8 mouse cellular contexts compared by ENCODE assay signal in genomic region chr5:110839038-110839677, GRCm38 (mm10). TPM values are rescaled to one million over a fixed set of nuclear protein-coding genes. Genes with fewer than 3 reads are reported as not detected.
DNase-seq lines count a peak whose midpoint lies in the region; ATAC-seq lines count a peak whose summit lies in the region.

No protein-coding gene starts in this region.

- peak overlapping the region; percentile 73 for H3K4me3 ChIP-seq in kidney, embryonic 16.5 days (ENCODE audit: low read length)
- H3K4me3 ChIP-seq in brown adipose tissue, adult 24 weeks (ENCODE audit: insufficient read depth, low read depth, low read length) = peak overlapping the region; percentile 73
- H3K4me3 ChIP-seq in hindbrain, embryonic 15.5 days = peak overlapping the region; percentile 88
- peak overlapping the region; percentile 59 for H3K4me3 ChIP-seq in midbrain, embryonic 13.5 days (replicated peaks)

- no peaks in the 10 kb centered on the region; the same call in 1 of the 2 replicates for H3K36me3 ChIP-seq in kidney, embryonic 16.5 days (ENCODE audit: insufficient read depth, low read length)
- no peaks in the 10 kb centered on the region for H3K36me3 ChIP-seq in hindbrain, embryonic 15.5 days
- no peaks in the 10 kb centered on the region for H3K36me3 ChIP-seq in midbrain, embryonic 13.5 days

- peak overlapping the region; percentile 76 for H3K4me2 ChIP-seq in kidney, embryonic 16.5 days (replicated peaks; ENCODE audit: low read depth, low read length)
- peak overlapping the region; percentile 84 for H3K4me2 ChIP-seq in hindbrain, embryonic 15.5 days
- peak overlapping the region; percentile 67 for H3K4me2 ChIP-seq in midbrain, embryonic 13.5 days (replicated peaks)

- H3K9ac ChIP-seq in kidney, embryonic 16.5 days (replicated peaks; ENCODE audit: low read length) = peak overlapping the region; percentile 81
- peak overlapping the region; percentile 65 for H3K9ac ChIP-seq in hindbrain, embryonic 15.5 days
- H3K9ac ChIP-seq in midbrain, embryonic 13.5 days (replicated peaks) = peak overlapping the region; percentile 73

- no peak for DNase-seq in kidney, adult 8-10 months
- DNase-seq in cerebellum, postnatal 10 days = no peak
- DNase-seq in adrenal gland, postnatal 25 days = no peak
- DNase-seq in gastrocnemius, postnatal 10 days = no peak

- no peaks in the 10 kb centered on the region for H3K27me3 ChIP-seq in kidney, embryonic 16.5 days (ENCODE audit: insufficient read depth, low read length)
- no peaks in the 10 kb centered on the region for H3K27me3 ChIP-seq in hindbrain, embryonic 15.5 days
- H3K27me3 ChIP-seq in midbrain, embryonic 13.5 days = no peaks in the 10 kb centered on the region

- 5% methylated on average over 28 of the region's 28 CpGs for WGBS in kidney, embryonic 16.5 days
- 7% methylated on average over 28 of the region's 28 CpGs for WGBS in hindbrain, embryonic 15.5 days
- 9% methylated on average over 28 of the region's 28 CpGs for whole genome bisulfite sequencing in midbrain, embryonic 13.5 days

- ATAC-seq in kidney, embryonic 16.5 days (ENCODE audit: low FRiP score, low TSS enrichment) = no peak; the same call in 1 of the 2 replicates
- ATAC-seq in hindbrain, embryonic 15.5 days (ENCODE audit: low FRiP score, low read depth) = peak; percentile 86
- ATAC-seq in midbrain, embryonic 13.5 days = no peak; the same call in 1 of the 2 replicates

- H3K9me3 ChIP-seq in kidney, embryonic 16.5 days (ENCODE audit: low read length) = no peaks in the 10 kb centered on the region
- no peaks in the 10 kb centered on the region for H3K9me3 ChIP-seq in hindbrain, embryonic 15.5 days
- no peaks in the 10 kb centered on the region for H3K9me3 ChIP-seq in midbrain, embryonic 13.5 days

- H3K27ac ChIP-seq in kidney, embryonic 16.5 days (ENCODE audit: low read length) = peak overlapping the region; percentile 82
- peak overlapping the region; percentile 33 for H3K27ac ChIP-seq in brown adipose tissue, adult 24 weeks (replicated peaks; ENCODE audit: low read depth, low read length)
- peak overlapping the region; percentile 78 for H3K27ac ChIP-seq in hindbrain, embryonic 15.5 days (replicated peaks)
- peak overlapping the region; percentile 73 for H3K27ac ChIP-seq in midbrain, embryonic 13.5 days

- H3K4me1 ChIP-seq in kidney, embryonic 16.5 days (ENCODE audit: insufficient read depth, low read length) = peaks cover 10% of the 10 kb centered on the region; the same call in 1 of the 2 replicates
- no peaks in the 10 kb centered on the region for H3K4me1 ChIP-seq in brown adipose tissue, adult 24 weeks (ENCODE audit: control insufficient read depth, insufficient read depth, insufficient read length, low read length)
- H3K4me1 ChIP-seq in hindbrain, embryonic 15.5 days (replicated peaks) = peaks cover 13% of the 10 kb centered on the region
- peaks cover 16% of the 10 kb centered on the region for H3K4me1 ChIP-seq in midbrain, embryonic 13.5 days (replicated peaks)

RNA-seq across cellular contexts. Expression of gene Hscb, which starts 0.4 kb away (rescaled TPM):
- 32.1 and 35.3 TPM in 2 replicates for polyA plus RNA-seq in kidney, embryonic 16.5 days (2015; fragmentation: Nextera tagmentation; extraction: Ambion mirVana)
- 62.8 and 65.2 TPM in 2 replicates for polyA plus RNA-seq in brown adipose tissue, adult 24 weeks (2012; ENCODE audit: insufficient read depth, insufficient read length, missing spikeins)
- polyA plus RNA-seq in hindbrain, embryonic 15.5 days (2015; fragmentation: Nextera tagmentation; extraction: Ambion mirVana) = 9.6 and 12.2 TPM in 2 replicates
- polyA plus RNA-seq in midbrain, embryonic 13.5 days (2015; fragmentation: Nextera tagmentation; extraction: Ambion mirVana) = 10.8 and 11.1 TPM in 2 replicates
- 16.9 and 17.8 TPM in 2 replicates for total RNA-seq in adrenal gland, postnatal 25 days (2021)
- total RNA-seq in gastrocnemius, postnatal 10 days (2021) = 10 to 100 TPM; 12.0 to 12.8 TPM

RNA-seq across cellular contexts. Expression of gene Chek2, which starts 0.6 kb away (rescaled TPM):
- 32.8 and 36.7 TPM in 2 replicates for polyA plus RNA-seq in kidney, embryonic 16.5 days (2015; fragmentation: Nextera tagmentation; extraction: Ambion mirVana)
- polyA plus RNA-seq in brown adipose tissue, adult 24 weeks (2012; ENCODE audit: insufficient read depth, insufficient read length, missing spikeins) = 3.1 and 4.2 TPM in 2 replicates
- polyA plus RNA-seq in hindbrain, embryonic 15.5 days (2015; fragmentation: Nextera tagmentation; extraction: Ambion mirVana) = 8.3 and 9.5 TPM in 2 replicates
- polyA plus RNA-seq in midbrain, embryonic 13.5 days (2015; fragmentation: Nextera tagmentation; extraction: Ambion mirVana) = 12.5 and 13.8 TPM in 2 replicates
- 4.1 and 7.6 TPM in 2 replicates for total RNA-seq in adrenal gland, postnatal 25 days (2021)
- total RNA-seq in gastrocnemius, postnatal 10 days (2021) = 1 to 10 TPM; 3.8 to 5.0 TPM

RNA-seq across cellular contexts. Expression of gene Ulk1, which starts 29.3 kb away (rescaled TPM):
- 18.6 and 19.5 TPM in 2 replicates for polyA plus RNA-seq in kidney, embryonic 16.5 days (2015; fragmentation: Nextera tagmentation; extraction: Ambion mirVana)
- 21.5 and 22.9 TPM in 2 replicates for polyA plus RNA-seq in brown adipose tissue, adult 24 weeks (2012; ENCODE audit: insufficient read depth, insufficient read length, missing spikeins)
- polyA plus RNA-seq in hindbrain, embryonic 15.5 days (2015; fragmentation: Nextera tagmentation; extraction: Ambion mirVana) = 28.5 and 29.5 TPM in 2 replicates
- polyA plus RNA-seq in midbrain, embryonic 13.5 days (2015; fragmentation: Nextera tagmentation; extraction: Ambion mirVana) = 33.0 and 36.2 TPM in 2 replicates
- total RNA-seq in adrenal gland, postnatal 25 days (2021) = 61.5 and 61.8 TPM in 2 replicates
- 10 to 100 TPM; 26.2 to 34.1 TPM for total RNA-seq in gastrocnemius, postnatal 10 days (2021)

RNA-seq across cellular contexts. Expression of gene Ttc28, which starts 40.4 kb away (rescaled TPM):
- polyA plus RNA-seq in kidney, embryonic 16.5 days (2015; fragmentation: Nextera tagmentation; extraction: Ambion mirVana) = 12.1 and 14.7 TPM in 2 replicates
- polyA plus RNA-seq in brown adipose tissue, adult 24 weeks (2012; ENCODE audit: insufficient read depth, insufficient read length, missing spikeins) = 12.4 and 16.3 TPM in 2 replicates
- polyA plus RNA-seq in hindbrain, embryonic 15.5 days (2015; fragmentation: Nextera tagmentation; extraction: Ambion mirVana) = 19.1 and 20.5 TPM in 2 replicates
- 19.3 and 21.3 TPM in 2 replicates for polyA plus RNA-seq in midbrain, embryonic 13.5 days (2015; fragmentation: Nextera tagmentation; extraction: Ambion mirVana)
- 19.6 and 22.9 TPM in 2 replicates for total RNA-seq in adrenal gland, postnatal 25 days (2021)
- 10 to 100 TPM; 24.5 to 25.2 TPM for total RNA-seq in gastrocnemius, postnatal 10 days (2021)

RNA-seq across cellular contexts. Expression of gene Pus1, which starts 58.7 kb away (rescaled TPM):
- 44.4 and 45.1 TPM in 2 replicates for polyA plus RNA-seq in kidney, embryonic 16.5 days (2015; fragmentation: Nextera tagmentation; extraction: Ambion mirVana)
- polyA plus RNA-seq in brown adipose tissue, adult 24 weeks (2012; ENCODE audit: insufficient read depth, insufficient read length, missing spikeins) = 12.4 and 12.8 TPM in 2 replicates
- 22.8 and 23.3 TPM in 2 replicates for polyA plus RNA-seq in hindbrain, embryonic 15.5 days (2015; fragmentation: Nextera tagmentation; extraction: Ambion mirVana)
- polyA plus RNA-seq in midbrain, embryonic 13.5 days (2015; fragmentation: Nextera tagmentation; extraction: Ambion mirVana) = 23.2 and 23.3 TPM in 2 replicates
- 51.6 and 56.1 TPM in 2 replicates for total RNA-seq in adrenal gland, postnatal 25 days (2021)
- 10 to 100 TPM; 14.1 to 15.9 TPM for total RNA-seq in gastrocnemius, postnatal 10 days (2021)
